Mouse (Mus musculus) embryonic fibroblast, embryonic 13.5 days (primary cell): Measurements from ENCODE around the gene Vstm2l.

Source experiments
- CTCF ChIP-seq: IDR thresholded peaks from 2 replicates; pipeline ENCODE4 v1.5.1; 2011; ENCODE audit warnings: mild to moderate bottlenecking, control low read depth, low read length, moderate library complexity, borderline replicate concordance; ENCODE audit not compliant: insufficient read depth
- POLR2A ChIP-seq: IDR thresholded peaks from 2 replicates; pipeline ENCODE4 v1.6.1; 2011; ENCODE audit warnings: low read depth, mild to moderate bottlenecking, control low read depth, low read length, moderate library complexity

- TF ChIP-seq CTCF (no peak), POLR2A (no peak)
Measured at GRCm38 (mm10) chr2:157867126-157867525, 47.3 kb upstream of the Vstm2l start.
